Mouse (Mus musculus) stomach, embryonic 14.5 days (tissue): ENCODE results near the gene Ccnk. TPM values are rescaled to one million over a fixed set of nuclear protein-coding genes. Genes with fewer than 3 reads are reported as not detected.

Source experiments
- ATAC-seq: fragments of 200-750 bp; cut with Nextera tagmentation; 2 replicates; pipeline ENCODE4 v1.8.0; 2017; ENCODE audit warnings: low read depth, moderate TSS enrichment; ENCODE audit not compliant: insufficient number of reproducible peaks, insufficient read depth, low FRiP score
- H3K27ac ChIP-seq: fragments of 300-500 bp; sonication (generic); 2 replicates; pipeline ENCODE4 v1.5.1; 2014; ENCODE audit warnings: mild to moderate bottlenecking, low read length, moderate library complexity, mixed read lengths
- H3K27me3 ChIP-seq: fragments of 300-500 bp; sonication (generic); 2 replicates; pipeline ENCODE4 v1.6.1; 2014; ENCODE audit warnings: low read length, control low read depth, mixed read lengths; ENCODE audit not compliant: control insufficient read depth, insufficient read depth
- H3K36me3 ChIP-seq: fragments of 300-500 bp; sonication (generic); 2 replicates; pipeline ENCODE4 v1.6.1; 2014; ENCODE audit warnings: mild to moderate bottlenecking, control low read depth, low read length, moderate library complexity, mixed read lengths; ENCODE audit not compliant: control insufficient read depth, insufficient read depth
- H3K4me1 ChIP-seq: fragments of 300-500 bp; sonication (generic); 2 replicates; pipeline ENCODE4 v1.6.1; 2014; ENCODE audit warnings: low read length, control low read depth, mixed read lengths; ENCODE audit not compliant: control insufficient read depth, insufficient read depth
- H3K4me2 ChIP-seq: fragments of 300-500 bp; sonication (generic); replicated peaks from 2 replicates; pipeline ENCODE4 v1.6.1; 2014; ENCODE audit warnings: low read depth, low read length, control low read depth
- H3K4me3 ChIP-seq: fragments of 300-500 bp; sonication (generic); 2 replicates; pipeline ENCODE4 v1.5.1; 2014; ENCODE audit warnings: low read depth, low read length, control low read depth
- H3K9ac ChIP-seq: fragments of 300-500 bp; sonication (generic); replicated peaks from 2 replicates; pipeline ENCODE4 v1.6.1; 2014; ENCODE audit warnings: low read depth, mild to moderate bottlenecking, control low read depth, low read length, moderate library complexity, mixed read lengths
- H3K9me3 ChIP-seq: fragments of 300-500 bp; sonication (generic); 2 replicates; pipeline ENCODE4 v1.6.1; 2016; ENCODE audit warnings: low read depth, low read length, control low read depth; ENCODE audit not compliant: control insufficient read depth
- WGBS: fragments of 180-500 bp; shearing (Covaris S2); extraction: QIAGEN DNeasy Blood & Tissue Kit; methylation state at CpG from one replicate; pipeline ENCODE4 v1.1.7; 2014; 5-methylcytosine and 5-hydroxymethylcytosine counted together
- polyA plus RNA-seq: library from polyadenylated mRNA; unstranded; fragments of >200 nt; fragmentation: Nextera tagmentation; extraction: Ambion mirVana; gene quantifications from 2 replicates; pipeline ENCODE4 v1.2.1, GENCODE M21; 2014

Ccnk gene
- polyA plus RNA-seq, 1 experiment from 2014 or later: 8.0 TPM

DNA sequence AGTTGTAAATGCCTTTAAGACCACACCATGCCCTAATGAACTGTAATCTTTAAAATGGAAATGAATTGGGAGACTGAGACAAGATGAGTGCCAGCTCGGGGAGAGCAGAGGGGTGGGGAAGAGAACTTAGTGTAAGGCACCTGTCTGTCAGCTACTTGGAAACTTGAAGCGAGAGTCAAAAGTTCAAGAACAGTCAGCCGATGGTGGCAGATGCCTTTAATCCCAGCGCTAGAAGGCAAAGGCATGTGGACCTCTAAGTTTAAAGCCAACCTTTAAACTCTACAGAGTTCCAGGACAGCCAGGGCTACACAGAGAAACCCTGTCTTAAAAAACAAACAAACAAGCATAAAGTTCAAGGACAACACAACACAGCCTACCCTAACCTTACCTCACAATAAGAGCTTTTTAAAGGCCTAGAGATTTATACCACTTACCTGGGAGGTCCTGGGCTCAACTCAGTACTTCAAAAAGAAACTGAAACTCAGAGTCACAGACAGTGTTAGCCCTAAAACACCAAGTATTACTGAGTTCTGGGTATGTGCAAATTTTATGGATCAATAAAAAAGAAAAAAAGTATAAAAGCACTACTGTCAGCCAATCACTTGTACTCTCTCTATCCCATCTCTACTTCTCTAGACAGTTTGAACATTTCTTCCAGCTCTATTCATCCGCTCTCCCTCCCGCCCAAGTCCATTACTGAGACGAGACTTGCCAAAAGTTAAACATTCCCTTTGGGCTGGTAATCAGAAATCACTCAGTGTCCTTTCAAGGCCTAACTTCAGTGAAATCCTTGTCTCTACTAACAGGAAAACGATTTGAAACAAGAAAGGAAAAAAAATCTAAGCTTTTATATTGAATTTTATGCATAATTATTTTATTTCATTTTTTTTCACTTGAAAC, 4.5 kb upstream of the Ccnk start:
- no peaks in the 10 kb centered on the region for H3K9me3 ChIP-seq
- H3K27me3 ChIP-seq: no peaks in the 10 kb centered on the region
- H3K9ac ChIP-seq: no peak overlapping the region
- ATAC-seq: no peak
- no peaks in the 10 kb centered on the region for H3K36me3 ChIP-seq
- H3K4me1 ChIP-seq: peaks cover 26% of the 10 kb centered on the region
- 55% methylated on average over 8 of the region's 8 CpGs for WGBS
- H3K27ac ChIP-seq: no peak overlapping the region
- no peak overlapping the region for H3K4me3 ChIP-seq
- no peak overlapping the region for H3K4me2 ChIP-seq

DNA sequence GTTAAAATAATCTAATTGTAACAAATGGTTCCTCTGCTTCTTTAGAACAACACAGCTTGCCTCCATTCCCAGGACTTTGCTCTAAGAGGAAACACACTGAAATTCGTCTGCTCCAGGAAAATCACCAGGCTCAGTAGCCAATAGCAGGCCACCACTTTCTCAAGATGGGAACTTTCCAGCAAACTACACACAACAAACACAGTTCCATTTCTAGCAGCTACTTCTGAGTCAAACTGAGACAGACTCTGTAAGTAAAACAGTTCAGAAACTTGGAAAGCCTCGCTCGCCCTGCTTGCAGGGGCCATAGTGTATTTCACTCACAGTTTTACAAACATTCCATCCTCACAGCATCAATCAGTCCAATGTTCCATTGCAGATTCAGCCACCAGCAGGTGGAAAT, 3.0 kb upstream of the Ccnk start:
- H3K27me3 ChIP-seq: no peaks in the 10 kb centered on the region
- H3K4me1 ChIP-seq: peaks cover 28% of the 10 kb centered on the region
- ATAC-seq: no peak
- H3K27ac ChIP-seq: no peak overlapping the region
- no peak overlapping the region for H3K4me3 ChIP-seq
- H3K9ac ChIP-seq: no peak overlapping the region
- no peaks in the 10 kb centered on the region for H3K9me3 ChIP-seq
- WGBS: 68% methylated on average over 3 of the region's 3 CpGs
- no peak overlapping the region for H3K4me2 ChIP-seq
- H3K36me3 ChIP-seq: no peaks in the 10 kb centered on the region

DNA sequence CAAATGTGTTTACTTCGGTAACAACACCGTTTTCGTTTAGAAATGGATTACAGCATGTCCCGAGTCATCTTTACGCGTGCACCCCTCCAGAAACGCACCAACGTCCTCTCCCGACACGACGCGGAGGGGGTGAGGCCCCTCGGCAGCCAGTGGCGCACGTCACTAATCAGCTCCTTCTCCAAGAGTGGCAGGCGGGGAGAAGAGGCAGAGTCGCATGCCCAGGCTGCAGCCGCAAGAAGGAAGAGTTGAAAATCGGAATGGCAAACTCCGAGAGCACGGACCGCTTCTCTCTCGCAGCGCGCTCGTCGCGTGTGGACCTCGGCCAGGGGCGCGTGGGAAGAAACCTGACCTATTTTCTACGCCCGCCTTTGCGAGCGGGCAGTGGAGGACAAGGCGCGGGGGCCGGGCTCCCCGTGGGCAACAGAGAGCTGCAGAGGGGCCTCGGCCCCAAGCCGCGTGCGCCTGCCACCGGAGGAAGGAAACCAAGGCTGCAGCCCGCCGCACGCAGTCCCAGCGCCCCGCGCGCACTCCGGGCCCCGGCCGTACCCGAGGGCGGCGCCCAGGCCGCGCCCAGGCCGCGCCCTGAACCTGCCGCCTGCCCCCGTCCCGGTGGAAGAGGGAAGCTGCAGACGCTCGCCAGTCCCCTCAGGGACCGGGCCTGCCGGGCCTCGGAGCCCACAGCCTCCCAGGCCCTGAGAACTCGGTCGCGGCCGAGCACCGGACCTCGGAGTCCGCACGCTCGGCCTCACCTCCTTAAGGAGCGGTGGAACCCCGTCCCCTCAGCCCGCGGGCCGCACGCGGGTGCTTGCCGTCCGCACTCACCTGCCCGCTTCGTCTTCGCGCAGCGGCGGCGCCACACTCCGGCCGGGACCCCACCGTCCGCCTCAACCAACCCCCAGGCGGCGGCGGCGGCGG, 791 bp upstream of the Ccnk start:
- Histone ChIP-seq H3K27me3 (no peaks in the 10 kb centered on the region), H3K9me3 (no peaks in the 10 kb centered on the region), H3K36me3 (no peaks in the 10 kb centered on the region; the same call in 1 of the 2 replicates), H3K4me3 (peak overlapping the region; percentile 95), H3K27ac (peak overlapping the region; percentile 91), H3K9ac (peak overlapping the region; percentile 94), H3K4me2 (peak overlapping the region; percentile 78), H3K4me1 (peaks cover 23% of the 10 kb centered on the region)
- under 1% methylated on average over 95 of the region's 103 CpGs for WGBS
- peak; percentile 51 for ATAC-seq

DNA sequence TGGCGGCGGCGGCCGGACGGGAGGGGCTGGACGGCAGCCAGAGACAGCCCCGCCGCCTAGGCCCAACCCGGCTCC, 296 bp upstream of the Ccnk start, which contains the start of gene Setd3:
Setd3 (minus strand) TSS at position 69 of the 75 bp plus-strand sequence.
- Histone ChIP-seq H3K36me3 (peaks cover 5% of the 10 kb centered on the region; the same call in 1 of the 2 replicates), H3K4me1 (peaks cover 23% of the 10 kb centered on the region), H3K4me3 (peak within 1 kb of the TSS; percentile 95), H3K27me3 (no peaks in the 10 kb centered on the region), H3K9me3 (no peaks in the 10 kb centered on the region), H3K9ac (peak within 1 kb of the TSS; percentile 94), H3K27ac (peak within 1 kb of the TSS; percentile 91), H3K4me2 (peak within 1 kb of the TSS; percentile 78)
- ATAC-seq: no peak
- 0% methylated on average over 9 of the region's 9 CpGs for WGBS

DNA sequence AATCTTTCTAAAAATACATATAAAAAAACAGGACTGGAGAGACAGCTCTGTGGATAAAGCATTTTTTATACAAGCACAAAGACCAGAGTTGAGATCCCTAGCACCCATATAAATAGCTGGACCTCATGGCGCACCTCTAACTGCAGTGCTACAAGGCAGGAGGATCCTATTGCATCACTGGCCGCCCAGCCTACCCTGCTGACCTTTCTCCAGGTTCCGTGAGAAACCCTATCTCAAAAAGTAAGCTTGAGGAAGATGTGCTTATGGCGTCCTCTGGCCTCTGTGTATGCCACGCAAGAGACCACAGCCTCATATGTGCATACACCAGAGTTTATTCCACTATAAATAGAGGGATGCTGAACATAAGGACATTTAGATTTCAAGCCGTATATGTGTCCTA, 2.3 kb downstream of the Ccnk start:
- no peak for ATAC-seq
- Histone ChIP-seq H3K4me3 (no peak overlapping the region), H3K4me2 (no peak overlapping the region), H3K9ac (no peak overlapping the region), H3K4me1 (peaks cover 15% of the 10 kb centered on the region), H3K27me3 (no peaks in the 10 kb centered on the region), H3K27ac (no peak overlapping the region), H3K9me3 (no peaks in the 10 kb centered on the region), H3K36me3 (peaks cover 21% of the 10 kb centered on the region)
- 90% methylated on average over 6 of the region's 6 CpGs for WGBS

DNA sequence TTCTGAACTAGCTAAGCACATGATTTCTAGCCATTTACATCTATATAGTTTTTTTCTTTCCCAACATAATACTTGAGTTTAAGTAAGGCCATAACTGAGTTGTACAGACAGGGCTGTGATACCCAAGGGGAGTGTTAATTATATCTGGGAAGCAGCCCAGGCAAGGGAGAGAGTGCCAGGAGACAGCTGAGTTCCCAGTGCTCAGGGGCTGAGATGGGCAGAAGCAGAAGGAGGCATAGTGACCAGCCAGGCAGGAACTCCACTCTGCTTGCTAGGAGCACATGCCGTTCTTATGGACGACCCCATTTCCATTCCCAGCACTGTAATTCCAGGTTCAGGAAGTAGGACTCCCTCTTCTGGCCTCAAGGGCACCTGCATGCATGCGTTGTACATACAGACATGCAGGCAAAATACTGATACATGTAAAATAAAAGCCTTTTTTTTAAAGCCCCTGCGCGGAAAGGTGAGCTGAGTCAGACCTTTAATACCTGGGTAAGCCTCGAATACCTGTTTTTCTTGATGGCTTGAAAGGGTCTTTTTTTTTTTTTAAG, 8.2 kb downstream of the Ccnk start:
- no peaks in the 10 kb centered on the region for H3K4me1 ChIP-seq
- WGBS: 84% methylated on average over 6 of the region's 6 CpGs
- no peak overlapping the region for H3K4me2 ChIP-seq
- H3K4me3 ChIP-seq: no peak overlapping the region
- no peak for ATAC-seq
- no peak overlapping the region for H3K9ac ChIP-seq
- no peaks in the 10 kb centered on the region for H3K27me3 ChIP-seq
- peaks cover 67% of the 10 kb centered on the region for H3K36me3 ChIP-seq
- H3K9me3 ChIP-seq: no peaks in the 10 kb centered on the region
- no peak overlapping the region for H3K27ac ChIP-seq

DNA sequence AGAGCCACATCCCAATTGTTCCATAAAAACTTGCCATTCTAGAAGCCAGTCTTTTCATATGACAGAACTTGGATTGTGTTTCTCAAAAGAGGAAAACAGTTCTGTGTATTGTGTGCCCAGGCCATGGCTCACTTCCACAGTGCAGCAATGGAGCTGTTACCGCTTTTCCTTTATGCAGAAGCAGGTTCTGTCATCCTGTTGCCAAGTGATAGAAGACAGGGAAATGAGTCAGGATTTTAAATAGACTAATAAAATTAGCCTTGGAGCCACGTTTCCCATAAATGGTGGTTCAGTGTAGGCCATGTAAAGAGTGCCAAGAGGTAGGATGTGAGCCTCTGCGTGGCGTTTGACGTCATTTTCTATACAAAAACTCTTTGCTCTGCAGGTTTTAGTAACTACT, 14.5 kb downstream of the Ccnk start:
- H3K4me1 ChIP-seq: no peaks in the 10 kb centered on the region
- no peak overlapping the region for H3K9ac ChIP-seq
- no peak for ATAC-seq
- no peak overlapping the region for H3K4me3 ChIP-seq
- no peaks in the 10 kb centered on the region for H3K27me3 ChIP-seq
- WGBS: 88% methylated on average over 5 of the region's 5 CpGs
- H3K27ac ChIP-seq: no peak overlapping the region
- peaks cover 84% of the 10 kb centered on the region for H3K36me3 ChIP-seq
- no peaks in the 10 kb centered on the region for H3K9me3 ChIP-seq
- H3K4me2 ChIP-seq: no peak overlapping the region

DNA sequence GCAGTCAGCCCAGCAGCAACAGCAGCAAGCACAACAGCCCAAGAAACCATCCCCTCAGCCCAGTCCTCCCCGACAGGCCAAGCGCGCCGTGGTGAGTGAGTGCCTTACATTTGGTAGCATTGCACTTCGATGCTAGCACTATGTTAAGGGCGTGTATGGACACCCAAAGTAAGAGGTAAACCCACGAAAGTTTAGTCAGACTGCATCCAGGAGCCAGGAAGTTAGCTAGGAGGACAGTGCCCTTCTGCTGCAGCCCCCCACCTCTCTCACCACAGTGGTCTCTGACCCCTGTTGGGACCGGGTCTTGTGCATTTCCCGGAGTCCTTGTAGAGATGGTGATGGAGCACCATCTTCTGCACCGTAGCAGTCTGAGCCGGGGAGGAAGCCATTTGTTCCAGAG, 16.4 kb downstream of the Ccnk start:
- no peaks in the 10 kb centered on the region for H3K4me1 ChIP-seq
- no peak overlapping the region for H3K4me2 ChIP-seq
- H3K9me3 ChIP-seq: no peaks in the 10 kb centered on the region
- no peak overlapping the region for H3K27ac ChIP-seq
- H3K27me3 ChIP-seq: no peaks in the 10 kb centered on the region
- no peak overlapping the region for H3K9ac ChIP-seq
- H3K36me3 ChIP-seq: peaks cover 85% of the 10 kb centered on the region
- WGBS: 94% methylated on average over 11 of the region's 11 CpGs
- ATAC-seq: no peak
- H3K4me3 ChIP-seq: no peak overlapping the region
